Mouse (Mus musculus): ENCODE data around the gene Cdc42ep4.

Gene Cdc42ep4

DNA sequence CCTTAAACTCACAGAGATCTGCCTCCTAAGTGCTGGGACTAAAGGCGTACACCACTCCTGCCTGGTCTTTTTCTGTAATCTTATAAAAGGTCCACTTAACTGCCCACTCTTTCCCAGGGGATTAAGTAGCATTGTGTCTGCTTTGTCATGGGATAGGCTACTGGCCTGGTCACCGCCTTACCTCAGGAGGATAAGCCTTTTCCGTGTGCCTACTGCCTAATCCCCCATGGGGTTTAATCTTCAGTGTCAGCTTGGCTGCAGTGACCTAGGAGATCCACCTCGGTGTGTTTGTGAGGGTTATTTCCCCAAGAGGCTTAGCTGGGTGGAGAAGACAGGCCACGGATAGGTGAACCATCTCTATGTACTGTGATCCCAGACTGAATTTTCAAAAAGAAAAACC lies 54.1 kb downstream of the Cdc42ep4 start:
- CTCF ChIA-PET, result interaction anchor here in 3 of 4 experiments (0.6 to 3.1 kb wide), 3 partner anchors 80 to 114 kb away, joined by 5 to 17 read pairs (median 7); no protein-coding TSS in a partner anchor

GRCm38 (mm10) chr11:113691851-113692250 lies 59.8 kb downstream of the Cdc42ep4 start:
- CTCF ChIA-PET, result interaction anchor here in 2 of 4 experiments (0.6 to 3.1 kb wide), 5 partner anchors 19 to 193 kb away, joined by 3 to 9 read pairs (median 3); no protein-coding TSS in a partner anchor
- POLR2A ChIA-PET, result interaction anchor here in 3 of 4 experiments (0.5 to 3.9 kb wide), 15 partner anchors 8 to 119 kb away, joined by 3 to 27 read pairs (median 4); partner anchors contain the start of genes Cdc42ep4 (in 2 of the 3), Cpsf4l (in 1 of the 3), D11Wsu47e (in 1 of the 3) and Fam104a (in 1 of the 3)

More for the DNA sequence above, 54.1 kb downstream of the Cdc42ep4 start:
- POLR2A ChIA-PET, result interaction anchor here in 3 of 4 experiments (1.0 to 4.7 kb wide), 11 partner anchors 8 to 114 kb away, joined by 3 to 55 read pairs (median 6); partner anchors contain the start of genes Cpsf4l (in 2 of the 3), Cdc42ep4 (in 1 of the 3), D11Wsu47e (in 1 of the 3) and Fam104a (in 1 of the 3)

GRCm38 (mm10) chr11:113691318-113691717 lies 60.4 kb downstream of the Cdc42ep4 start:
- ChIA-PET POLR2A (interaction anchor here (0.5 to 3.9 kb wide), 12 partner anchors 7 to 399 kb away, joined by 3 to 27 read pairs (median 4); partner anchors contain the start of genes Cdc42ep4 (in 2 of the 4), Cpsf4l (in 1 of the 4), D11Wsu47e (in 1 of the 4) and Fam104a (in 1 of the 4)), CTCF (interaction anchor here in 2 of 4 experiments (0.6 to 3.1 kb wide), 5 partner anchors 19 to 192 kb away, joined by 3 to 9 read pairs (median 3); no protein-coding TSS in a partner anchor)

DNA sequence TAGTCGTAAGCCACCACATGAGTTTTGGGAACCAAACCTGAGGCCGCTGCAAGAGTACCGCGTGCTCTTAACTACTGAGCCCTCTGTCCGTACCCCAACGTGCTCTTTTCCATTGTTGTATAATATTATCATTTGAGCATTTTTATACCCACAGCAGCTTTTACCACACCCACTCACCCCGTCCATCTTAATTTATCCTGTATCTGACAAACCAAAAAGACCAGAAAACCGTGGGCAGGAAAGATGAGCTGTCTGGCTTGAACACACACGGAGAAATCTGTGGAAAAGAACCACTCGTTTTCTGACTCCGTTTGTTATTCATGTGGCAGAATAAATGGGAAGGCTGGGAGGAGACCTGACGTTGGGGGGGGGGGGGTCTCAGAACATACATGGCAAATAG lies 61.2 kb downstream of the Cdc42ep4 start:
- POLR2A ChIA-PET, result interaction anchor here in 2 of 4 experiments (0.5 to 2.9 kb wide), 6 partner anchors 9 to 117 kb away, joined by 3 to 17 read pairs (median 4); partner anchors contain the start of genes Cdc42ep4 (in 1 of the 2) and Cpsf4l (in 1 of the 2)
- CTCF ChIA-PET, result interaction anchor here in 1 of 4 experiments (0.8 kb wide), 1 partner anchor 121 kb away, joined by 4 read pairs; no protein-coding TSS in a partner anchor

DNA sequence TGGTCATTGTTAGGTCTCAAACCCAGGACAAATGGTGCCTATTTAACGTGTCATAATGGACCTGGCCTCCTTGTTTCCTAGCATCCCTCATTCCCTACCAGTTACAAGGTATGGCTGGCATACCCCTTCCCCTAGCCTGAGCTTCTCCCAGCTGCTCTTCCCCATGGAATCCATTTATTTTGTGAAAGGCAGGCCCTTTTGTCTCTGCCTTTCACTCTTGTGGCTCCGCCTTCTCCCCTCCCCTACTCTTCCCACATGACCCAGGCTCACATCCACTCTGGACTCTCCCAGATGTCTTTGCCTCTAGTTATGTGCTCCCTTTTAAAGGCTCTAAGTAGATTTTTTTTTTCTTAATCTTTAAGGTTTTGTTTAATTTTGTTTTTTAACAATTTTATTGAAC lies 64.7 kb downstream of the Cdc42ep4 start:
- ChIA-PET CTCF (interaction anchor here in 1 of 4 experiments (0.6 to 1.8 kb wide), 3 partner anchors 20 to 124 kb away, joined by 3 to 4 read pairs (median 3); no protein-coding TSS in a partner anchor), POLR2A (interaction anchor here in 2 of 4 experiments (0.8 to 5.9 kb wide), 10 partner anchors 9 to 893 kb away, joined by 3 to 38 read pairs (median 9); partner anchors contain the start of genes Cdc42ep4 (in 2 of the 2) and Cpsf4l (in 2 of the 2))

GRCm38 (mm10) chr11:113684707-113685426 lies 66.8 kb downstream of the Cdc42ep4 start:
- ChIA-PET POLR2A (interaction anchor here (0.6 to 5.9 kb wide), 47 partner anchors 8 to 493 kb away, joined by 3 to 47 read pairs (median 5); partner anchors contain the start of genes Cdc42ep4 (in 3 of the 4), Cpsf4l (in 3 of the 4), Slc39a11 (in 2 of the 4) and Cog1 (in 1 of the 4)), CTCF (interaction anchor here in 2 of 4 experiments (0.6 to 2.6 kb wide), 6 partner anchors 33 to 885 kb away, joined by 3 to 13 read pairs (median 4); no protein-coding TSS in a partner anchor)

DNA sequence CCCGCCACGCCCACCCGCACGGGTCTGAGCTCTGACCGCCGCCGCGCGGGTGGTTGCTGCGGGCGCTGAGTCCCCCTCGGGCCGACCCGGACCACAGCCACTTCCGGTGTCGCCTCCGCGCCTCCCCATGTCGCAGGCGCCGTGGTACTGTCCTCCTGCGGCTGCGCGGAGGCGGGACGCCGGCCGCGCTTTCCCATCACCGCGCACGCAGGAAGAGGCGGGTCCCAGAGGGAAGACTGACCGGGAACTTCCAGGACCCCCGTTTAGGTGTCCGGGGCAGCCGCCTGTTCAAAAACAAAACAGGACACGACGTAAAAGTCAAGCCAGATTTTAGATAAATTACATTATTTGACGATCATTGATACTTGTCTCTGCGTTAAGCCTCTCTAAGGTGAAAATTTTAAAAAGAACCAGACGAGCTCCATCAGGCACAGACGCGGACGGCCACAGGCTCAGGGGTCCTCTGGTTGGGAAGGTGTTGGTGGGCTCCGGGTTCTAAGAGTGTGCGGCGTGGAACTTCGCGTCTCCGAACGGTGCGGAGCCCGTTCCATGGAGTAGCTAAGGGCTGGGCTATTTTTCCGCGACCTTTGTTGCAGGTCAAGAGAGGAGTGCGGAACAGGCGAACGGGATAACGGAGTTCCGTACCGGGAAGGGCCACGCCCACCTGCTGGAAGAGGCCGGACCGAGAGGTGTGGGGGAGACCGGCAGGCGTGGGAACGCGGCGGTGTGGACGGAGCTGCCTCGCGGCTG lies 67.5 kb downstream of the Cdc42ep4 start, which contains the start of the genes Fam104a and D11Wsu47e:
TSS of gene Fam104a (minus strand) at position 199 of the 750 bp plus-strand sequence.
TSS of gene D11Wsu47e (plus strand) at position 456 of the 750 bp plus-strand sequence.
- ChIA-PET POLR2A (interaction anchor here (0.6 to 5.9 kb wide), 55 partner anchors 9 to 492 kb away, joined by 3 to 47 read pairs (median 4); partner anchors contain the start of genes Cdc42ep4 (in 4 of the 4), Cpsf4l (in 3 of the 4), Slc39a11 (in 2 of the 4) and Cog1 (in 1 of the 4)), CTCF (interaction anchor here in 2 of 4 experiments (0.6 to 2.6 kb wide), 8 partner anchors 13 to 886 kb away, joined by 3 to 13 read pairs (median 4); no protein-coding TSS in a partner anchor)

- CTCF ChIA-PET, result interaction anchor here in 2 of 4 experiments (0.6 to 2.6 kb wide), 6 partner anchors 12 to 128 kb away, joined by 3 to 13 read pairs (median 4); no protein-coding TSS in a partner anchor
- POLR2A ChIA-PET, result interaction anchor here (0.9 to 5.9 kb wide), 43 partner anchors 9 to 492 kb away, joined by 3 to 47 read pairs (median 6); partner anchors contain the start of genes Cdc42ep4 (in 4 of the 4), Cpsf4l (in 3 of the 4), Slc39a11 (in 2 of the 4) and Cog1 (in 1 of the 4)
These were observed 68.1 kb downstream of the Cdc42ep4 start for GRCm38 (mm10) chr11:113683627-113683956.

DNA sequence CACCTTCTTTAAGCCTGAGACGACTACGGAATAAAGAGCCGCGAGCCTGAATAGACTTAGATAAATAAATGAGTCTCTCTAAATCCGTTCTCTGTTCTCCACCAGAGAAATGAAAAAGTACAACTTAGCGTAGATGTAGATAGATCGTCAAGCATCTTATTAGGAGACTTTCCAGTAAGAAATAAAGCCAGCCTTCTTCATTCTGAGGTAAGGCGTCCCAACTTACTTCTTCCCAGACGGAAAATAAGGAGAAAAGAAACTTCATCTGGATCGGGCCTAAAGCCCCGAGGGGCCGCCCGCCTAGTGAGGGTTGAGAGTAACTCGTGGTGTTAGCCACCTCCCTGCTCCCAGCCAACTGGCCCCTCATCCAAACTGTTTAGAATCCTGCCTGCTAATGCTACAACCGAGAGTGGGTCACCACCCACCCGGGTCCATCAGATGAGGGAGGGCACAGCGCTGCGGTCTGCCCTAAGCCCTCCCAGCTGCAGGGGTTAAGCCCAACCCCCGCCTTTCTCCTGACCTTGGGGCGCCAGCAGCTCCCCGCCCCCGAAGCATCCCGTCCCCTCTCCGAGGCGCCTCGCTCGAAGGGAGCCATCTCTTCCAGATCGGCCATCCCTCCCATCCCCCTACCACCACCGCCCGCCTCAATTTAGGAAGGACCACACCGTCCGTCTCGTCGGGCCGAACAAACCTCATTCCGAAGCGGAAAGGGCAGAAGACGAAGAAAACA lies 68.6 kb downstream of the Cdc42ep4 start:
- POLR2A ChIA-PET, result interaction anchor here (1.0 to 5.9 kb wide), 31 partner anchors 8 to 481 kb away, joined by 3 to 47 read pairs (median 6); partner anchors contain the start of genes Cdc42ep4 (in 4 of the 4), Cpsf4l (in 3 of the 4), Cog1 (in 1 of the 4) and Slc39a11 (in 1 of the 4)
- CTCF ChIA-PET, result interaction anchor here in 2 of 4 experiments (0.6 to 2.6 kb wide), 5 partner anchors 12 to 128 kb away, joined by 3 to 13 read pairs (median 4); no protein-coding TSS in a partner anchor

GRCm38 (mm10) chr11:113681979-113682378 lies 69.7 kb downstream of the Cdc42ep4 start:
- CTCF ChIA-PET, result no interaction called here
- POLR2A ChIA-PET, result interaction anchor here in 1 of 4 experiments (1.2 to 1.5 kb wide), 3 partner anchors 11 to 70 kb away, joined by 3 to 9 read pairs (median 3); partner anchors contain the start of gene Cdc42ep4

DNA sequence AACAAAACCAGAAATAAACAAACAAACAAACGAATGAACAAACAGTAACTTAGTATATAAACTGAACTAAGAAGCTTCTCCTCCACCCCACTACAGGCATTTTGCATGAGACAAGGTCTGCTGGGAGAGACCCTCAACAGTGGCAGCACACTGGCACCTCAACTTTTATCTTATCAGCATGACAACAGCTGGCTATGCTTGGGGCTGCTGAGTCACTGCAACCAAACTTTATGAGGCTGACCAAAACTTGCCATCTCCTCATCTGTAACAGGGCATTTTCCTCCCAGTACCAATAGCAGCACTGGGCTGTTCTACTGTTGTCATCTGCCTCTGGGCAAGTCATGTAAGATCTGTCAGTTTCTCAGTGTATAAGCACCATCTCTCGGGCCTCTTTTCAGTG lies 70.7 kb downstream of the Cdc42ep4 start:
- CTCF ChIA-PET, result interaction anchor here in 2 of 4 experiments (0.6 to 1.2 kb wide), 4 partner anchors 13 to 130 kb away, joined by 3 to 4 read pairs (median 3); no protein-coding TSS in a partner anchor
- POLR2A ChIA-PET, result interaction anchor here (0.5 to 4.8 kb wide), 22 partner anchors 9 to 277 kb away, joined by 3 to 28 read pairs (median 3); partner anchors contain the start of genes Cdc42ep4 (in 1 of the 4) and Cpsf4l (in 1 of the 4)

DNA sequence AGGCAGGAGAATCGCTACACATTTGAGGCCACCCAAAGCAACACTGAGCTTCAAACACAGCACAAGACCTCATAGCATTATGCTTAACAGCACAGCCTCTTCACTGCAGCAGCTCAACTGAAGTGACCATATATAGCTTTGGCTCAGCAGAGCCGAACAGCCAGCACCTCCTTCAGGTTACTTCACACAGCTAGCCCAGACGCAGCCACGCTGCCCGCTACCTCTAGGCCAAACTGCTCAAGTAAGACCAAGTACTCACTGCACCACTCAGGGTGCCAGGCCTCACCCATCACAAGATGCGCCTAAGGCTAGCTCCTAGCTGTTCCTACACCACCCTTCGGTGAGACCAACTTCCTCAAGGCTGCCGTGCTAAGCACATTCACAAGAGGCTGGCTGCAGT lies 73.3 kb downstream of the Cdc42ep4 start:
- ChIA-PET CTCF (interaction anchor here (0.6 to 2.3 kb wide), 8 partner anchors 18 to 845 kb away, joined by 3 to 5 read pairs (median 4); partner anchors contain the start of gene Cog1 (in 1 of the 4)), POLR2A (interaction anchor here in 3 of 4 experiments (0.6 to 4.8 kb wide), 15 partner anchors 8 to 138 kb away, joined by 3 to 28 read pairs (median 4); partner anchors contain the start of genes Slc39a11 (in 2 of the 3), Cdc42ep4 (in 1 of the 3) and Cog1 (in 1 of the 3))

GRCm38 (mm10) chr11:113677378-113677777 lies 74.3 kb downstream of the Cdc42ep4 start:
- CTCF ChIA-PET, result interaction anchor here in 1 of 4 experiments (2.3 kb wide), 1 partner anchor 134 kb away, joined by 5 read pairs; no protein-coding TSS in a partner anchor

More at GRCm38 (mm10) chr11:113677378-113677777, 74.3 kb downstream of the Cdc42ep4 start:
- POLR2A ChIA-PET, result interaction anchor here in 2 of 4 experiments (1.0 to 4.8 kb wide), 7 partner anchors 10 to 75 kb away, joined by 4 to 28 read pairs (median 5); partner anchors contain the start of genes Slc39a11 (in 2 of the 2), Cdc42ep4 (in 1 of the 2) and Cog1 (in 1 of the 2)
